Mouse (Mus musculus) spleen, adult 2 months (tissue): ENCODE data around the gene Fundc2.

Source experiments
- CTCF ChIP-seq: fragments of 200-500 bp; IDR thresholded peaks from 2 replicates; pipeline ENCODE4 v1.5.1; 2011; ENCODE audit warnings: mild to moderate bottlenecking, inconsistent platforms; ENCODE audit not compliant: insufficient read depth, insufficient read length, insufficient replicate concordance; ENCODE audit errors: extremely low read depth
- POLR2A ChIP-seq: fragments of 200-500 bp; IDR thresholded peaks from 2 replicates; pipeline ENCODE4 v1.6.1; 2011; ENCODE audit warnings: low read depth, low read length, inconsistent platforms

- TF ChIP-seq CTCF (no peak), POLR2A (no peak)
These were observed 20.5 kb downstream of the Fundc2 start for GRCm38 (mm10) chrX:75402668-75403067.
